Mouse (Mus musculus): Measurements from ENCODE around the gene Cers6. TPM values are rescaled to one million over a fixed set of nuclear protein-coding genes. Genes with fewer than 3 reads are reported as not detected.

The Cers6 gene
- polyA plus RNA-seq, 1 experiment: 3.2 TPM

DNA sequence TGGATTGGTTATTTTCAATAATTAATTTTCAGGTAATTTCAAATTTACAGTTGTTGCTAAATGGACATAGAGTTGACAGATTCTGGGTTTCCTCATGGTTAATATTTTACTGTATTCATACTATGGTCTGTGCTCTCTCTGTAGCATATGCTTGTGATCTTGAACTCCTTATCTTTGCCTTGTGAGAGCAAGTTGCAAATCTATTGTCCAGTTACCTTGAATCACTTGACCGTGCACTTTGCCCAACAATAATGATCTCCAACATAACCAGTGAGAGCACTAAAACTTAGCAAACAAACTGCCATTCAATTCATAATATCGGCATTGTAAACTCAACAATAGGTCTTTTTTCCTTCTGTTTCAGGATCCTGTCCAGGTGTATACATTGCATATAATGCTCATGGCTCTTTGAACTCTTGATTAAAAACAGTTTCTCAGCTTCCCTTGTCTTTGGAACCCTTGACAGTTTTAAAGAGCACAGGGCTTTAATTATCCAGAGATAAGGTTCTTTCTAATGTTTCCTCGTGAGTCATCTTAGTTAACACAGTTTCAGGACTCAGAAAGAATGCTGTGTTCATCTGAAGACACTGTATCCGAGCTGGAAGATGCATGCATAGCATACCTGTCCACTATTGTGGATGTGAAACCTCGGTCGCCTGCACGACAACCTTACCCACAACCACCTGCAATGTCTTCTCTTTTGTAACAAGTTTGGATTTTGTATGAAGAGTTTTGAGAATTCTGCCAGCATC, 38.7 kb downstream of the Cers6 start:
- no peaks in the 10 kb centered on the region for H3K36me3 ChIP-seq (ENCODE audit: control insufficient read depth, insufficient read depth, low read length)
- H3K4me3 ChIP-seq (ENCODE audit: control insufficient read depth, low read depth, low read length): no peak overlapping the region
- H3K4me1 ChIP-seq (ENCODE audit: control insufficient read depth, insufficient read depth, low read length): no peaks in the 10 kb centered on the region
- H3K27me3 ChIP-seq (ENCODE audit: control insufficient read depth, insufficient read depth, low read length): no peaks in the 10 kb centered on the region
- H3K27ac ChIP-seq (ENCODE audit: control insufficient read depth, insufficient read depth, low read depth, low read length): no peak overlapping the region
- TF ChIP-seq CTCF (IDR thresholded peaks at IDR 0.05; ENCODE audit: control insufficient read depth, insufficient read depth, insufficient replicate concordance, low read depth, low read length) (no peak), POLR2A (IDR thresholded peaks at IDR 0.05; ENCODE audit: control insufficient read depth, low read depth, low read length) (no peak)

DNA sequence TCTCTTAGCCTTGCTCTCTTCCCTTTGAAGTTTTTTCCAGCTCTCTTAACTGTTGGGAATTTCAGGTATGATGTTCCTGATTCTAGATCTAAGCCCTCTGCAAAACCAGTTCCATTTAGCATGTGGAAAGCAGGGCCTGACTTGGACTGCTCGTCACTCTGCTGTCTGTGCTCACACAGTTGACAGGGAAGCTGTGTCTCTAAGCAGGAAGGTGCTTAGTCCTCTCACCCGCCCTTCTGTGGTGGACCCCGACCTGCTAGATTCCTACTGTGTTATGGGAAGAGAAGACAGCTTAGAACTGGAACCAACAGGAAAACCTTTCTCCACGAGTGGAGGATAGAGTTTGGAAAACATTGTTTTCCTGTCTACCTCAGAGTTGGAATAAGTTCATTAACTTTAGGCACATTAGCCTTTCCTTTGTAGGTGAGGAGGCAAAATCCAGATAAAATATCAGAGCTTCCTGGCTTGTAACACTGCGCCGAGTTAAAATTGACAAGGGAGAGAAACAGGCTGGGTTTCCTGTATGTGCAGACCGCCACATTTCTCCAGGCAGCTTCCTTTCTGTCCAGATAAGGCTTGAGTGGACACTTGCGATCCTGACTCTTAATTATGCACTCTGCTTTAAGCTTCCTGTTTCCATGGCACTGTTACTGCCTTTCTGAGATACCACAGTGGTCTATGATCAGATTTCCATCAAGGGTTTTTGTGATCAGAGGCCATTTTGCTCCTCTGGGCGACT, 39.6 kb downstream of the Cers6 start:
- Histone ChIP-seq H3K27me3 (ENCODE audit: control insufficient read depth, insufficient read depth, low read length) (no peaks in the 10 kb centered on the region), H3K4me1 (ENCODE audit: control insufficient read depth, insufficient read depth, low read length) (no peaks in the 10 kb centered on the region), H3K36me3 (ENCODE audit: control insufficient read depth, insufficient read depth, low read length) (no peaks in the 10 kb centered on the region), H3K27ac (ENCODE audit: control insufficient read depth, insufficient read depth, low read depth, low read length) (no peak overlapping the region), H3K4me3 (ENCODE audit: control insufficient read depth, low read depth, low read length) (no peak overlapping the region)
- TF ChIP-seq CTCF (IDR thresholded peaks at IDR 0.05; ENCODE audit: control insufficient read depth, insufficient read depth, insufficient replicate concordance, low read depth, low read length) (no peak), POLR2A (IDR thresholded peaks at IDR 0.05; ENCODE audit: control insufficient read depth, low read depth, low read length) (no peak)

DNA sequence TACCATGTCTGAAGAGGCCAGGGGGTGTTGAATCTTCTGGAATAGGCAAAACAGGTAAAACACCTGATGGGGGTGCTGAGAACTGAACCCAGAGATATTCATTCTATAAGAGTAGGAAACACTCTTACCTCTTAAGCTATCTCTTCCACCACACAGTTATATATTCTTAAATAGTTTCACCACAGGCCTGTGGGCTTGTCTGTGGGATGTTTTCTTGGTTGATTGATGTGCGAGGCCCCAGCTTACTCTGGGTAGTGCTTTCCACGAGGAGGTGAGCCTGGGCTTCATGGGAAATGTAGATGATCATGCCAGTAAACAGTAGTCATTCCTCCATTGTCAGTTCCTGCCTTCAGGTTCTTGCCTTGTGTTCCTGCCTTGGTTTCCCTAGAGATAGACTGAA, 40.5 kb downstream of the Cers6 start:
- Histone ChIP-seq H3K4me1 (ENCODE audit: control insufficient read depth, insufficient read depth, low read length) (no peaks in the 10 kb centered on the region), H3K4me3 (ENCODE audit: control insufficient read depth, low read depth, low read length) (no peak overlapping the region)
- TF ChIP-seq CTCF (IDR thresholded peaks at IDR 0.05; ENCODE audit: control insufficient read depth, insufficient read depth, insufficient replicate concordance, low read depth, low read length) (no peak), POLR2A (IDR thresholded peaks at IDR 0.05; ENCODE audit: control insufficient read depth, low read depth, low read length) (no peak)

DNA sequence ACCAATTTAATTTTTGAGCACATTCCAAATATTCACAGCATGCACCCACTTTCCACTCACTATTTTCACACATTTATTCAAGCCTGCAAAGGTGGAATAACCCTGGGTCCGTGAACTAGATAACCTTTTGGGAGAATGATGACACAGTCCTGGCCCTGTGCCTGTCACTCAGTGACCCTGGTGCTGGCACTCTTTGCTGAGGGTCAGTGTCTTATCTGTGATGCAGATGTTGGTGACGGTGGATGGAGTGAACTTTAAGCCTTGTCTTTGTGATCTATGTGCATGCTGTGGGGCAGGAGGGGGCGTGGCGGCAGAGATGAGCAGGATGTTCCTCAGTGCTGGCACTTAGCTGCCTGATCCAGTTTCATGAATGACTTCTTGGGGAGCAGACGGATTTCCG, 41.3 kb downstream of the Cers6 start:
- TF ChIP-seq CTCF (IDR thresholded peaks at IDR 0.05; ENCODE audit: control insufficient read depth, insufficient read depth, insufficient replicate concordance, low read depth, low read length) (no peak), POLR2A (IDR thresholded peaks at IDR 0.05; ENCODE audit: control insufficient read depth, low read depth, low read length) (no peak)
- no peaks in the 10 kb centered on the region for H3K27me3 ChIP-seq (ENCODE audit: control insufficient read depth, insufficient read depth, low read length)
- H3K4me1 ChIP-seq (ENCODE audit: control insufficient read depth, insufficient read depth, low read length): no peaks in the 10 kb centered on the region
- H3K36me3 ChIP-seq (ENCODE audit: control insufficient read depth, insufficient read depth, low read length): no peaks in the 10 kb centered on the region
- no peak overlapping the region for H3K4me3 ChIP-seq (ENCODE audit: control insufficient read depth, low read depth, low read length)
- H3K27ac ChIP-seq (ENCODE audit: control insufficient read depth, insufficient read depth, low read depth, low read length): no peak overlapping the region

More for the DNA sequence above, 40.5 kb downstream of the Cers6 start:
- no peaks in the 10 kb centered on the region for H3K27me3 ChIP-seq (ENCODE audit: control insufficient read depth, insufficient read depth, low read length)
- H3K27ac ChIP-seq (ENCODE audit: control insufficient read depth, insufficient read depth, low read depth, low read length): no peak overlapping the region
- no peaks in the 10 kb centered on the region for H3K36me3 ChIP-seq (ENCODE audit: control insufficient read depth, insufficient read depth, low read length)

DNA sequence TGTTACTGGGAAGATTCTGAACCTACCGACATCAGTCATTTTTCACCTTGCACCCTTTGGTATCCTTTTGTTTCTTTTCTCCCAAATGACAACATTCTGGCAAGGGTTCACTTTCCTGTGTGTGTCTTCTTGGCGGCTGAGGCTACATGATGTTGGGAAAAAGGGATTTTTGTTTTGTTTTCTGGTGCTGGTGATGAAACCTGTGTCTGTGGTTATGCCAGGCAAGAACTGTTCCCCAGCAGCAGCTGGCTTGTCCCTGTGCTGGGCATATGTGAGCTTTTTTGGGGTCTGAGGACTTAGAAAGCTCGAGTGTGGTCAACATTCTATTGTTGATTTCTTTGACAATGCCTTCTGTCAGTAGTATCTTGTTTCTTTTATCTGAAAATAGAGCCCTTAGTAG, 45.7 kb downstream of the Cers6 start:
- H3K4me1 ChIP-seq (ENCODE audit: control insufficient read depth, insufficient read depth, low read length): no peaks in the 10 kb centered on the region

DNA sequence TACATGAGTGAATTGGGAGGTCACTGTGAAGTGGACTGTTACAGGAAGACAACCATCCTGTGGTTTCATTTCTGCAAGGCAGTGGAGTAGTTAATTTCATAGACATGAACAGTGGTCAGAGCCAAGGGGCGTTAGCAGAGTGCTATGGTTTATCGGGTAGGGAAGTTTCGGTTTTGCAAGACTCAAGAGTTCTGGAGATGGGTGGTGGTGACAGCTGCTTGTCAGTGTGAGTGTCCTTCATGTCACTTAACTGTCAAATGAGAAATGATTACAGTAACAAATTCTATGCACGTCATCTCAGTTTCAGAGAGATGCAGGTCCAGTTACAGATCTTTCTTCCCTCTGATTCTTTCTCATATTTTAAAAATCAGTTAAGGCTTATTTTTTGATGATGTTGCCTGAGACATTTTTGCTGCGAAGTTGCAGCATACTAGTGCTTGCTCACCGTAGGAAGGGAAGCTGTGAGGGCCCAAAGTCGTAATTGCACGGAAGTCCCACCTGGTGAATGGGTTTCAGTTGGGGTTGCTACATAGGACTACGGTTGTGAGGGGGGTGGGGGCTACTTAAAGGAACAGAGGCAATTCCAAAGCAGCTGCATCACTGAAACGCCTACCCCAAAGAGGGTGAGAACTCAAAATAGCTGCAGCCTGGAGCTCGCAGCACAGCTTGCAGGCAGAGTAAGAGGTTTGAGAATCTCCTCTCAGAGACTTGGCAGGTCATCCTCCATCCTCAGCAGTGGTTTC, 46.7 kb downstream of the Cers6 start:
- Histone ChIP-seq H3K27me3 (ENCODE audit: control insufficient read depth, insufficient read depth, low read length) (no peaks in the 10 kb centered on the region), H3K4me3 (ENCODE audit: control insufficient read depth, low read depth, low read length) (no peak overlapping the region), H3K27ac (ENCODE audit: control insufficient read depth, insufficient read depth, low read depth, low read length) (no peak overlapping the region), H3K36me3 (ENCODE audit: control insufficient read depth, insufficient read depth, low read length) (no peaks in the 10 kb centered on the region), H3K4me1 (ENCODE audit: control insufficient read depth, insufficient read depth, low read length) (no peaks in the 10 kb centered on the region)
- TF ChIP-seq CTCF (IDR thresholded peaks at IDR 0.05; ENCODE audit: control insufficient read depth, insufficient read depth, insufficient replicate concordance, low read depth, low read length): no peak
- TF ChIP-seq POLR2A (IDR thresholded peaks at IDR 0.05; ENCODE audit: control insufficient read depth, low read depth, low read length): no peak

More for the DNA sequence above, 45.7 kb downstream of the Cers6 start:
- Histone ChIP-seq H3K4me3 (ENCODE audit: control insufficient read depth, low read depth, low read length) (no peak overlapping the region), H3K36me3 (ENCODE audit: control insufficient read depth, insufficient read depth, low read length) (no peaks in the 10 kb centered on the region), H3K27ac (ENCODE audit: control insufficient read depth, insufficient read depth, low read depth, low read length) (no peak overlapping the region), H3K27me3 (ENCODE audit: control insufficient read depth, insufficient read depth, low read length) (no peaks in the 10 kb centered on the region)
- no peak for TF ChIP-seq CTCF (IDR thresholded peaks at IDR 0.05; ENCODE audit: control insufficient read depth, insufficient read depth, insufficient replicate concordance, low read depth, low read length)
- no peak for TF ChIP-seq POLR2A (IDR thresholded peaks at IDR 0.05; ENCODE audit: control insufficient read depth, low read depth, low read length)

DNA sequence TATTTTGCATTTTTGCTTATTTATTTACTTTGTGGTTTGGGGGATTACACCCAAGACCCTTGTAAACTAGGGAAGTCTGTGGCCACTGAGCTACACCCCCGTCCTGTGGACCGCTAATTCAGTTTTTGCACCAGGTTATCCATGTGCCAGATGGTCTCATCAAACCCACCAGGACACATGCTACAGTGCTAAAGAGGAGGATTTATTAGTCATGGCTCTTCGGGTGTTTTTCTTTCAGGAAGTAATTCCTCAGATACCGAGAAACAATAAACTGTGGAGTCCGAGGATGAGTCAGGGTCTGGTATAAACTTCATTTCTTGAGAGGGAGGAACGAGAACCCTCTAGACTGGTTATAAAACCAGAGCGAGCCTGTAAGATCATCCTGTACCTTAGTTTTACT, 49.5 kb downstream of the Cers6 start:
- H3K4me1 ChIP-seq (ENCODE audit: control insufficient read depth, insufficient read depth, low read length): no peaks in the 10 kb centered on the region
- no peak overlapping the region for H3K27ac ChIP-seq (ENCODE audit: control insufficient read depth, insufficient read depth, low read depth, low read length)
- H3K36me3 ChIP-seq (ENCODE audit: control insufficient read depth, insufficient read depth, low read length): no peaks in the 10 kb centered on the region
- TF ChIP-seq CTCF (IDR thresholded peaks at IDR 0.05; ENCODE audit: control insufficient read depth, insufficient read depth, insufficient replicate concordance, low read depth, low read length): no peak
- no peak for TF ChIP-seq POLR2A (IDR thresholded peaks at IDR 0.05; ENCODE audit: control insufficient read depth, low read depth, low read length)
- H3K27me3 ChIP-seq (ENCODE audit: control insufficient read depth, insufficient read depth, low read length): no peaks in the 10 kb centered on the region
- no peak overlapping the region for H3K4me3 ChIP-seq (ENCODE audit: control insufficient read depth, low read depth, low read length)
